In genomic region chr13:24169658-24170057, GRCm38 (mm10) we compare ENCODE assay signal across 15 mouse cellular contexts.
"Had no signal": no experiment of that assay in that cellular context is flagged by ENCODE, and none has a peak within 500 bp of the region (broad histone marks: within the 10 kb centered on the region; RNA-seq: fewer than 3 reads in every experiment).

No protein-coding gene starts in this region.

- H3K4me2 ChIP-seq: limb, embryonic 12.5 days; liver, embryonic 13.5 days; lung, embryonic 15.5 days; midbrain, embryonic 11.5 days; midbrain, embryonic 15.5 days; neural tube, embryonic 12.5 days had no signal

- H3K27me3 ChIP-seq: limb, embryonic 12.5 days; lung, embryonic 15.5 days; midbrain, embryonic 15.5 days; neural tube, embryonic 12.5 days had no signal

- DNase-seq: kidney, postnatal 25 days; liver; liver, embryonic 13.5 days; liver, postnatal 0 days; lung, postnatal 14 days; spleen, adult 18-20 months; thymus, adult 18-20 months; thymus, postnatal 14 days had no signal

- H3K27ac ChIP-seq: limb, embryonic 12.5 days; liver, embryonic 13.5 days; lung, embryonic 15.5 days; macrophage; midbrain, embryonic 15.5 days; neural tube, embryonic 12.5 days had no signal

- ATAC-seq: liver, postnatal 0 days; midbrain, embryonic 15.5 days had no signal

- H3K9ac ChIP-seq: limb, embryonic 12.5 days; liver, embryonic 13.5 days; liver, postnatal 0 days; lung, embryonic 15.5 days; midbrain, embryonic 15.5 days; neural tube, embryonic 12.5 days had no signal

- H3K36me3 ChIP-seq: liver, embryonic 13.5 days; lung, embryonic 15.5 days; midbrain, embryonic 15.5 days; neural tube, embryonic 12.5 days had no signal

- H3K4me1 ChIP-seq: limb, embryonic 12.5 days; lung, embryonic 15.5 days; midbrain, embryonic 15.5 days; neural tube, embryonic 12.5 days had no signal

- H3K9me3 ChIP-seq: limb, embryonic 12.5 days; liver, embryonic 13.5 days; lung, embryonic 15.5 days; midbrain, embryonic 15.5 days; neural tube, embryonic 12.5 days had no signal

- H3K4me3 ChIP-seq: limb, embryonic 12.5 days; liver, embryonic 13.5 days; lung, embryonic 15.5 days; megakaryocyte, embryonic 14.5 days; midbrain, embryonic 15.5 days; neural tube, embryonic 12.5 days had no signal
